Mouse (Mus musculus) frontal cortex, postnatal 36 days (tissue): ENCODE data around the gene Plac9a.

Experiments used
- DNase-seq, 2 experiments: peaks; one replicate each; pipeline ENCODE4 v3.0.0; 2022; ENCODE audit warnings: low spot score in 2 of 2

Plac9a gene

GRCm38 (mm10) chr14:25838411-25838810 lies 64.5 kb downstream of the Plac9a start:
- no peak for DNase-seq
